29 mouse cellular contexts compared by ENCODE assay signal in genomic region chr3:138175551-138175950, GRCm38 (mm10). TPM values are rescaled to one million over a fixed set of nuclear protein-coding genes. Genes with fewer than 3 reads are reported as not detected.
A peak's percentile ranks its signal among the peaks of the same experiment; 100 is the strongest.
DNase-seq lines count a peak whose midpoint lies in the region; ATAC-seq and TF ChIP-seq lines count a peak whose summit lies in the region.
"Had no signal": no experiment of that assay in that cellular context is flagged by ENCODE, and none has a peak within 500 bp of the region (broad histone marks: within the 10 kb centered on the region; RNA-seq: fewer than 3 reads in every experiment).

No protein-coding gene starts in this region.

- dilution Hi-C loops in CH12.LX (cut with MboI; ENCODE audit: extremely low pct_ligation_motif_present, extremely low pct_unique_long_range_greater_than_20kb, low sequenced_read_pairs) = no loop called here

- in situ Hi-C loops in CH12.LX (cut with MboI; ENCODE audit: low pct_ligation_motif_present, low pct_unique_long_range_greater_than_20kb, low sequenced_read_pairs) = no loop called here

- peaks cover 17% of the 10 kb centered on the region for H3K4me1 ChIP-seq in kidney, embryonic 16.5 days (ENCODE audit: insufficient read depth, low read length)
- H3K4me1 ChIP-seq in kidney, adult 2 months (ENCODE audit: control insufficient read depth, insufficient read depth, low read length) = no peaks in the 10 kb centered on the region
- peaks cover 7% of the 10 kb centered on the region; the same call in 1 of the 2 replicates for H3K4me1 ChIP-seq in lung, embryonic 15.5 days
- peaks cover 0 to 3% of the 10 kb centered on the region in 2 experiments; a peak in 1 of 4 replicates for H3K4me1 ChIP-seq in CH12.LX (ENCODE audit: control insufficient read depth in 1 of 2, insufficient read depth in 2 of 2)
- H3K4me1 ChIP-seq: forebrain, embryonic 10.5 days; forebrain, embryonic 13.5 days; heart, embryonic 12.5 days; heart, embryonic 15.5 days; hindbrain, embryonic 10.5 days; hindbrain, embryonic 13.5 days had no signal

- ATAC-seq in kidney, embryonic 16.5 days (ENCODE audit: low FRiP score, low TSS enrichment) = peak; percentile 61; the same call in 1 of the 2 replicates
- ATAC-seq in lung, embryonic 15.5 days (ENCODE audit: borderline replicate concordance, extremely low read depth, low FRiP score, low TSS enrichment) = peak; percentile 74; the same call in 1 of the 2 replicates
- ATAC-seq: forebrain, embryonic 13.5 days; forebrain, embryonic 16.5 days; hindbrain, embryonic 16.5 days; Patski had no signal

- no peak for TF ChIP-seq RAD21 in CH12.LX (IDR thresholded peaks at IDR 0.05; ENCODE audit: low read depth, low read length)

- peak overlapping the region; percentile 50; the same call in 1 of the 2 replicates for H3K27ac ChIP-seq in kidney, embryonic 16.5 days (ENCODE audit: low read length)
- H3K27ac ChIP-seq in kidney, adult 2 months (ENCODE audit: insufficient read depth, low read depth, low read length) = no peak overlapping the region
- H3K27ac ChIP-seq in lung, embryonic 15.5 days = 0 out of 2 replicates have a peak overlapping the region, but pooled peaks have one; percentile 22
- H3K27ac ChIP-seq in CH12.LX (ENCODE audit: insufficient read depth, low read depth) = no peak overlapping the region
- H3K27ac ChIP-seq: forebrain, embryonic 10.5 days; forebrain, embryonic 13.5 days; heart, embryonic 15.5 days; hindbrain, embryonic 10.5 days; hindbrain, embryonic 13.5 days had no signal

- no peaks in the 10 kb centered on the region for H3K36me3 ChIP-seq in kidney, embryonic 16.5 days (ENCODE audit: insufficient read depth, low read length)
- H3K36me3 ChIP-seq in kidney, adult 2 months (ENCODE audit: control insufficient read depth, insufficient read depth, low read length) = no peaks in the 10 kb centered on the region
- no peaks in the 10 kb centered on the region for H3K36me3 ChIP-seq in lung, embryonic 15.5 days
- H3K36me3 ChIP-seq in CH12.LX (replicated peaks in 1 of 2; ENCODE audit: control insufficient read depth in 1 of 2, insufficient read depth in 1 of 2, low read length in 1 of 2) = no peaks in the 10 kb centered on the region
- H3K36me3 ChIP-seq: forebrain, embryonic 10.5 days; G1E; heart, embryonic 12.5 days; heart, embryonic 15.5 days; hindbrain, embryonic 10.5 days; hindbrain, embryonic 13.5 days had no signal

- no peak for TF ChIP-seq EP300 in CH12.LX (IDR thresholded peaks at IDR 0.05; ENCODE audit: low read length)

- 58% methylated on average over 6 of the region's 6 CpGs for WGBS in kidney, embryonic 16.5 days
- 71% methylated on average over 6 of the region's 6 CpGs for whole genome bisulfite sequencing in kidney, adult 2 months
- WGBS in lung, embryonic 15.5 days = 53% methylated on average over 6 of the region's 6 CpGs

- no peak for TF ChIP-seq CTCF in kidney, adult 2 months (conservative IDR thresholded peaks at IDR 0.05; ENCODE audit: insufficient read depth, insufficient read length, low read depth, low read length)
- no peak for TF ChIP-seq CTCF in CH12.LX (conservative IDR thresholded peaks at IDR 0.05 in 1 of 2, IDR thresholded peaks at IDR 0.05 in 1 of 2; ENCODE audit: low read depth in 2 of 2, low read length in 2 of 2)

- no peak overlapping the region for H3K4me3 ChIP-seq in kidney, embryonic 16.5 days (ENCODE audit: low read length)
- H3K4me3 ChIP-seq in kidney, adult 2 months (ENCODE audit: insufficient read depth, low read depth, low read length) = no peak overlapping the region
- no peak overlapping the region for H3K4me3 ChIP-seq in lung, embryonic 15.5 days
- H3K4me3 ChIP-seq in CH12.LX (replicated peaks in 1 of 3; ENCODE audit: low read depth in 2 of 3, low read length in 2 of 3, poor library complexity in 1 of 3) = no peak overlapping the region
- H3K4me3 ChIP-seq: forebrain, embryonic 10.5 days; forebrain, embryonic 13.5 days; heart, embryonic 12.5 days; heart, embryonic 15.5 days; hindbrain, embryonic 10.5 days; hindbrain, embryonic 13.5 days had no signal

- no peak for TF ChIP-seq POLR2A in kidney, adult 2 months (IDR thresholded peaks at IDR 0.05; ENCODE audit: low read depth, low read length)
- no peak for TF ChIP-seq POLR2A in CH12.LX (IDR thresholded peaks at IDR 0.05; ENCODE audit: low read depth, low read length)

- H3K27me3 ChIP-seq in kidney, embryonic 16.5 days (ENCODE audit: insufficient read depth, low read length) = no peaks in the 10 kb centered on the region
- H3K27me3 ChIP-seq in kidney, adult 2 months (replicated peaks; ENCODE audit: control insufficient read depth, insufficient read depth, low read length) = no peaks in the 10 kb centered on the region
- no peaks in the 10 kb centered on the region for H3K27me3 ChIP-seq in lung, embryonic 15.5 days
- H3K27me3 ChIP-seq in CH12.LX (replicated peaks) = no peaks in the 10 kb centered on the region
- H3K27me3 ChIP-seq: forebrain, embryonic 13.5 days; heart, embryonic 12.5 days; heart, embryonic 15.5 days; hindbrain, embryonic 13.5 days; Patski had no signal

- H3K79me2 ChIP-seq in CH12.LX (replicated peaks; ENCODE audit: control insufficient read depth, extremely low read depth, insufficient read depth, poor library complexity, severe bottlenecking) = no peaks in the 10 kb centered on the region

- no peak for DNase-seq in kidney, adult 2 months
- DNase-seq in lung, postnatal 10 days = no peak
- DNase-seq in 3T3-L1 (ENCODE audit: low read depth, low spot score) (peak; percentile 14), CH12.LX (ENCODE audit: extremely low read depth) (no peak)
- DNase-seq: adrenal gland, postnatal 10 days; adrenal gland, postnatal 36 days; cerebellum, adult 18-20 months; cerebellum, adult 9-10 months; cerebellum, postnatal 14 days; gastrocnemius, postnatal 10 days; heart, adult 18-20 months; heart, postnatal 10 days; heart, postnatal 36 days had no signal

- no peaks in the 10 kb centered on the region for H3K9me3 ChIP-seq in kidney, embryonic 16.5 days (ENCODE audit: low read length)
- no peaks in the 10 kb centered on the region for H3K9me3 ChIP-seq in lung, embryonic 15.5 days
- peaks cover 4% of the 10 kb centered on the region for H3K9me3 ChIP-seq in CH12.LX (replicated peaks; ENCODE audit: low read length)
- H3K9me3 ChIP-seq: forebrain, embryonic 10.5 days; forebrain, embryonic 13.5 days; G1E; heart, embryonic 15.5 days; hindbrain, embryonic 13.5 days had no signal

- no peak overlapping the region for H3K9ac ChIP-seq in kidney, embryonic 16.5 days (replicated peaks; ENCODE audit: low read length)
- H3K9ac ChIP-seq in lung, embryonic 15.5 days = no peak overlapping the region
- no peak overlapping the region for H3K9ac ChIP-seq in CH12.LX (ENCODE audit: insufficient read depth, low read depth)
- H3K9ac ChIP-seq: forebrain, embryonic 13.5 days; heart, embryonic 12.5 days; heart, embryonic 15.5 days; hindbrain, embryonic 13.5 days had no signal

- H3K4me2 ChIP-seq in kidney, embryonic 16.5 days (replicated peaks; ENCODE audit: low read depth, low read length) = peak overlapping the region; percentile 12; the same call in 1 of the 2 replicates
- no peak overlapping the region for H3K4me2 ChIP-seq in lung, embryonic 15.5 days
- no peak overlapping the region for H3K4me2 ChIP-seq in CH12.LX (ENCODE audit: insufficient read depth, low read depth, poor library complexity, severe bottlenecking)
- H3K4me2 ChIP-seq: forebrain, embryonic 13.5 days; heart, embryonic 12.5 days; heart, embryonic 15.5 days; hindbrain, embryonic 13.5 days had no signal

TF ChIP-seq in CH12.LX, 34 proteins besides CTCF, POLR2A, EP300 and RAD21:
- no peak for TF ChIP-seq PAX5 (IDR thresholded peaks at IDR 0.05; ENCODE audit: low read length)
- TF ChIP-seq BHLHE40 (IDR thresholded peaks at IDR 0.05; ENCODE audit: low read depth, low read length) = 0 out of 2 replicates have a peak, but pooled peaks have one; percentile 8

RNA-seq across cellular contexts. Expression of gene 4930579F01Rik, which starts 18.1 kb away (rescaled TPM):
- 0.10 and 0.21 TPM in 2 replicates for polyA plus RNA-seq in kidney, embryonic 16.5 days (2015; fragmentation: Nextera tagmentation; extraction: Ambion mirVana)
- polyA plus RNA-seq in kidney, adult 2 months (2012; rRNA removed) = 0.31 TPM in 1 of 2 replicates, not detected in the other
- 0.21 and 0.29 TPM in 2 replicates for polyA plus RNA-seq in lung, embryonic 15.5 days (2015; fragmentation: Nextera tagmentation; extraction: Ambion mirVana)
- total RNA-seq in CH12.LX (2012; rRNA removed) (not detected in 2 replicates), CH12.LX (2014; rRNA removed) (not detected in 2 replicates)
- not detected in 2 replicates for polyA plus RNA-seq in CH12.LX (2012; ENCODE audit: insufficient read length, low read depth)
- total RNA-seq: adrenal gland, adult 18-20 months; adrenal gland, postnatal 10 days; adrenal gland, postnatal 36 days; G1E; gastrocnemius, adult 18-20 months; gastrocnemius, postnatal 10 days; heart, adult 18-20 months; heart, postnatal 10 days; heart, postnatal 36 days had no signal
- polyA plus RNA-seq: embryonic facial prominence, embryonic 11.5 days; embryonic facial prominence, embryonic 14.5 days; forebrain, embryonic 10.5 days; forebrain, embryonic 13.5 days; forebrain, embryonic 16.5 days; G1E; heart, embryonic 12.5 days; heart, embryonic 15.5 days; hindbrain, embryonic 10.5 days; hindbrain, embryonic 16.5 days; Patski had no signal

RNA-seq across cellular contexts. Expression of gene Mttp, which starts 30.8 kb away (rescaled TPM):
- polyA plus RNA-seq in kidney, embryonic 16.5 days (2015; fragmentation: Nextera tagmentation; extraction: Ambion mirVana) = 7.6 and 8.1 TPM in 2 replicates
- polyA plus RNA-seq in kidney, adult 2 months (2012; rRNA removed) = 6.0 and 6.9 TPM in 2 replicates
- 7.4 and 7.6 TPM in 2 replicates for polyA plus RNA-seq in lung, embryonic 15.5 days (2015; fragmentation: Nextera tagmentation; extraction: Ambion mirVana)
- total RNA-seq in CH12.LX (2012; rRNA removed) (4.0 and 4.5 TPM in 2 replicates), CH12.LX (2014; rRNA removed) (6.2 and 6.3 TPM in 2 replicates)
- 5.9 and 6.0 TPM in 2 replicates for polyA plus RNA-seq in CH12.LX (2012; ENCODE audit: insufficient read length, low read depth)

RNA-seq across cellular contexts. Expression of gene Trmt10a, which starts 32.3 kb away (rescaled TPM):
- polyA plus RNA-seq in kidney, embryonic 16.5 days (2015; fragmentation: Nextera tagmentation; extraction: Ambion mirVana) = 11.8 and 12.5 TPM in 2 replicates
- polyA plus RNA-seq in kidney, adult 2 months (2012; rRNA removed) = 1.5 and 2.0 TPM in 2 replicates
- 11.4 and 12.1 TPM in 2 replicates for polyA plus RNA-seq in lung, embryonic 15.5 days (2015; fragmentation: Nextera tagmentation; extraction: Ambion mirVana)
- total RNA-seq in CH12.LX (2012; rRNA removed) (38.0 and 43.9 TPM in 2 replicates), CH12.LX (2014; rRNA removed) (31.6 and 33.1 TPM in 2 replicates)
- polyA plus RNA-seq in CH12.LX (2012; ENCODE audit: insufficient read length, low read depth) = 65.7 and 90.4 TPM in 2 replicates

RNA-seq across cellular contexts. Expression of gene Adh7, which starts 42.0 kb away (rescaled TPM):
- 0.46 and 0.66 TPM in 2 replicates for polyA plus RNA-seq in kidney, embryonic 16.5 days (2015; fragmentation: Nextera tagmentation; extraction: Ambion mirVana)
- polyA plus RNA-seq in kidney, adult 2 months (2012; rRNA removed) = 0.25 and 0.29 TPM in 2 replicates
- 0.43 and 0.50 TPM in 2 replicates for polyA plus RNA-seq in lung, embryonic 15.5 days (2015; fragmentation: Nextera tagmentation; extraction: Ambion mirVana)
- total RNA-seq in CH12.LX (2012; rRNA removed) = not detected in 2 replicates
- not detected in 2 replicates for total RNA-seq in CH12.LX (2014; rRNA removed)
- polyA plus RNA-seq in CH12.LX (2012; ENCODE audit: insufficient read length, low read depth) = not detected in 2 replicates
- polyA plus RNA-seq: embryonic facial prominence, embryonic 11.5 days; forebrain, embryonic 10.5 days; forebrain, embryonic 13.5 days; G1E; heart, embryonic 12.5 days had no signal

Comparison
In these comparisons a context has a peak if more than half of its experiments do, and no peak if none do; other contexts are left out.
1. H3K27ac ChIP-seq: peak in kidney, embryonic 16.5 days (single experiment) and lung, embryonic 15.5 days (single experiment); none in kidney, adult 2 months (single experiment) and CH12.LX (single experiment).